Mouse (Mus musculus): ENCODE results near the gene Txndc9.
"Not testable (repeated sequence)": the region's sequence is repeated elsewhere in the genome, so short reads cannot be mapped to it uniquely, and the experiment has no call there.

Txndc9 gene

DNA sequence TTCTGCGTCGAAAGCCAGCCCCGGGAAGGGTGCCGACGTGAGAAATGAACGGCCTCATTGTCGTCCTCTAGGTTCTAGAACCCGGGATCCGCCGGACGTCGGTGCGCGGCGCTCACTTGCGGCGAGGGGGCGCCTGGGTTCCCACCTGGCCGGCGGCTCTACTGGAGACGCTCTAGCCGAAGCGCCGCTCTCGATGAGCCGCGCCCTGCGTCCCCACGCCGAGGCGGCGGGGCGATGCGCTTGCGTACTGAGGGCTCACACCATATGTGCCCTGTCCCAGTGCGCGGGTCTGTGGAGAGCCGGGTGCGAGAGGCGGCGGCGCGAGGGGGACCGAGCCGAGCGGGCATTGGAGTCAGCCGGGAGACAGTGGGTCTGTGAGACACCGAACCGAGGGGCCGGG is at the start of gene Txndc9, which contains the start of gene Eif5b:
Txndc9 (minus strand) TSS at position 27 of the 400 bp plus-strand sequence.
Eif5b (plus strand) TSS at position 144 of the 400 bp plus-strand sequence.
- DNase-seq (ENCODE audit: low spot score in 2 of 2) = peak; percentile 88 to 95

DNA sequence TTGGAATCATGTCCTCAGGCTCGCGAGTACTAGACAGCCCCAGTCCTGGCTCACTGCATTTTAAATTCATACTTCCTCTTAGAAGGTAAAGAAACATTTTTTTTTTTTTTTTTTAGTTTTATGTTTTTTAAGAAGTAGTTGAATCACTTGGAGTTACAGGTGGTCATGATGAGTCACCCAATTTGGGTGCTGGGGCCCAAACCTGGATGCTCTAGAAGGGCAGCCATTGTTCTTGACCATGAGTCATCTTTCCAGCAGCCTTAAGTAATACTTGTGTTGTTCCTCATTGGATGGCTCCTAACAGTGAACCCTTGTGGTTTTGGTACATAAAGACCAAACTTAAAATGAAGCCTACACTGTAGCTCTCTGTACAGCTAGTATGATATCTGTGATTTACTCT is 41.2 kb upstream of the Txndc9 start:
- no peak for DNase-seq (ENCODE audit: low spot score in 2 of 2)

DNA sequence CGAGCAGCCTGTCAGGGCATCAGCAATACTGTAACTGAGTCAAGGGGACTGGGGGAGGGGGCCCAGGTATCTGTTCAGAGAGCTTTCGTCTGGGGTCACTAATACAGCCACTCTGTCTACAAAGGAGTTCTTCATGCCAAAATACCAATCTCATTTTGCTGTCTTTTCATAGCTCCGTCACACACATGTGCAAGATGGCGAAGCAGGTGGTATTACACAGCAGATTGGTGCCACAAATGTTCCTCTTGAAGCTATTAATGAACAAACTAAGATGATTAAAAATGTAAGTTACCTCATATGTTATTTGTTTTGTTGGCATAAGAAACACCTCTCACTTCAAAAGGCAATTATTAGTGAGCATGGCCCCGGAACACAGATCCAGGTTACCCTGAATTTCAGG is 39.7 kb upstream of the Txndc9 start:
- DNase-seq (ENCODE audit: low spot score in 2 of 2) = no peak

DNA sequence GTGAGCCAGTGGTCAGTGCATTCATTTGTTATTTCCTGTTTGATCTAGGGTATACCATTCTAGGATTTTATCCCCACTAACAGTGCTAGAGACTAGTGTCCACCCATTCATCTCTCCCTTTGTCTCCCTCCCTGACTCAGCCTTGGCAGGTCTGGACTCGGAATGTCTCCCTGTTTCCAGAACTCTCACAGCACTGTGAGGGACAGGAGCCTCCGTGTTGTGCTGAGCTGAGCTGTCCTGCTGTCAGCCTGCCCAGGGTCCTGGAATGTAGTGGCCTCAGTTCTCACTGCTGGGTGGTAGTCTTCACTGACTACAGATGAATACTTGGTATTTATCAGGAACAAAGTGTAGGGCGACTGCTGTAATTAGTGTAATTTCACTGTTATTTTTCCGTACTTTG is 37.8 kb upstream of the Txndc9 start:
- DNase-seq (ENCODE audit: low spot score in 2 of 2) = no peak

DNA sequence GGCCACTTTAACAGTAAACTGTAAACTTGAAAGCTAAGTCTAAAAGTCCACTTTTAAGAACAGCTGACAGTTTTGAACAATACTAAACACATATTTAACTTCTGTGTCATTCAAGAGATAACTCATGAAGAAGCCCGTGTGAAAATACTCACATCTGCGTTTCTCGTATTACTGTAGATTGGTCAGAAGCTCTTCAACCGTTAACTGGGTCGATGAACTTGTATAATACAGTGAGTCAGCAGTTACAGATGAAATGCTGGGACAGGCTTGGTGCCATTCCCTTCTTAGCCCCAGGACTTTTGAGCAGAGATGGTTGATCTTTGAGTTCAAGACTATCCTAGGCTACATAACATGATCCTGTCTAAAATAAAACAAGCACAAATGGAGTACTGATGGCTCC is 33.7 kb upstream of the Txndc9 start:
- no peak for DNase-seq (ENCODE audit: low spot score in 2 of 2)

DNA sequence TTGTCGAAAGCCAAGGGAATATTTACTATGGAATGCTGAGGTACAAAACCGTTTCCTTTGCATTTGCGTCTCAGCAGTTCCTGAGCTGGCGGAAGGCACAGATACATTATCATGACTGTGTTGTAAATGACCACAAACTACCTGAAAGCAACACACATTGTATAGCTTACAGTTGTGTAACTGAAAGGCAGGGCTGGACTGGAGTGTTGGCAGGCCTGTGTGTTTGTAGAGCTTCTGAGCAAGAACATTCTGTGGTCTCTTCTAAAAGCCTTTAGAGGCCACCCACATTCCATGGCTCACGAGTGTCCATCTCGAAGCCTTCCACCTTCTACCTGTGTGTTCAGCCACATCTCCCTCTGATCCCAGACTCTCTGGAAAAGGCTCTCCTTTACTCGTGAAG is 29.6 kb upstream of the Txndc9 start:
- DNase-seq (ENCODE audit: low spot score in 2 of 2) = no peak

DNA sequence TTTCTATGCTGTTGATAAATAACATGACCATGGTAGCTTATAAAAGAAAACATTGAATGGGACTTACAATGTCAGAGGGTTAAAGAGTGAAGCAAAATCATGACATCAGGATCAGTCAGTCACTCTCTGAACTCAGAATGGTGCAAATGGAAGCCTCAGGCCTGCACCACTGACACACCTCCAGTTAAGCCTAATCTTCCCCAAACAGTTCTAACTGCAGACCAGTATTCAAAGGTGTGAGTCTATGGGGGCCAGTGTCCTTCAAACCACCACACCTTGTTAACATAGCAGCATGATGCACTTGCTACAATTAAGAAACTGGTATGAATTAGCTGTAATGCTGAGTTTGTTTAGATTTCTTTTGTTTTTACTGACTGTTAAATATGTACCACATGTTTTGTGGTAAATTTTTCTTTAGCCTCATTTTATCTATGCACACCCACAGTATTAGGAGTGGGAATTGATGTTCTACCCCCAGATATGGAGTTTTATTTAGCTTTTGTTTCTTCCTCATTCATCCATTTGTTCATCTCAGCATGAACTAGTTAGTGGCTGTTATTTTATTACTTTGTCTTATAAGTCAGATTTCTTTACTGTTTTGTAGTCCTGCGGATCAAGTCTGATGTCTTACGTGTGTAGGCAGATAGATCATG is 17.0 kb upstream of the Txndc9 start:
- no peak for DNase-seq (ENCODE audit: low spot score in 2 of 2)

DNA sequence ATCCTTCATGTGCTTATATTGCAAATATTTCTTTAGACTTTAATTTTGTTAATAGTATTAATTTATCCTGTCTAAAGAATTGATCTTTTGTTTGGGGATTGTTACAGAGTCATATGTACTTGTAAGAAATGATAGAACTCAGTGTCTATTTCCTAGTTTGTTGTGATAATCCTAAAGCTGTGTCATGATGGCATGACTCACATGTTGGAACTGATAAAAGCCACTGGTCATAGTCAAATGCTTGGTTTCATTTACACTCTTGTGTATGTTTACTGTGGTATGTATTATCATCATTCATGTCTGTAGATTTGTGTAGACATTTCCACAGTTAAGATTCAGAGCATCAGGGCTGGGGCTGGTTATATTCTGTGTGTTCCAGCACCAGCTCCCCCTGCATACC is 14.8 kb upstream of the Txndc9 start:
- DNase-seq (ENCODE audit: low spot score in 2 of 2) = no peak

DNA sequence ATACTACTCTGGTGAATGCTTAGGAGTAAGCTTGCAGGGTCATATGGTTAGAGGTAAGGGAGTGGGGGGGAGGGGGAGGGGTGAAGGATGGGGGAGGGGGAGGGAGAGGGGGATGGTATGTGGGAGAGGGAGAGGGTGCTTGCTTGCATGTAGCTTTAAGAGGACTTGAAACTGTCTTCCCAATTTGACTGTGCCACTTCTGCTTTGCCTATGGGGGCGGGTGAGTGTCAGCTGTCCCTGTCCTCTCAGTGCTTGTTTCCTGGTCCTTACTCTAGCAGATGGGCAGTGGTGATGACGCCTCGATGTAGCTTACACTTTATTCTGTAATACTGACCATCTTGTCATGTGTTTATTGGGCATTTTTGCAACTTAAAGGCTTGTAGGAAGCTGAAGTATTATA is 14.4 kb upstream of the Txndc9 start:
- DNase-seq (ENCODE audit: low spot score in 2 of 2) = peak in 1 of 2 experiments; percentile 45

DNA sequence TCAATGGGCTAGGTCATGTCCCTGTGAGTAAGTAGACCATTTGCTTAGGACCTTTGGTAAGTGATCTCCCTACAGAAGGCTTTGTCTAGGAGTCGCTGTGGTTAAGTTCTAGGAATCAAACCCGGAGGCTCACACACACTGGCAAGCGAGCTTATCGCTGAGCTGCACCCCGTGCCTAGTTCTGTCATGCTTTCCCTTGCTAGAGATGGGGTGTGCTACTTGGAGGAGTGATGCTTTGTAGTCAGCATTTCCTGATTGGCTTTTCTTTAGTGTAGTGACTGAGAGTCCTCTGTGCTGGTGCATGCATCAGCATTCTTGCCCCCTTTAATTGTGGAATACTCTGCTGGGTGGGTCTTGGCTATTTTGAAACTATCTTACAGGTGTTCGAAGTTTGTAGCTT is 14.0 kb upstream of the Txndc9 start:
- peak in 1 of 2 experiments; percentile 68 for DNase-seq (ENCODE audit: low spot score in 2 of 2)

DNA sequence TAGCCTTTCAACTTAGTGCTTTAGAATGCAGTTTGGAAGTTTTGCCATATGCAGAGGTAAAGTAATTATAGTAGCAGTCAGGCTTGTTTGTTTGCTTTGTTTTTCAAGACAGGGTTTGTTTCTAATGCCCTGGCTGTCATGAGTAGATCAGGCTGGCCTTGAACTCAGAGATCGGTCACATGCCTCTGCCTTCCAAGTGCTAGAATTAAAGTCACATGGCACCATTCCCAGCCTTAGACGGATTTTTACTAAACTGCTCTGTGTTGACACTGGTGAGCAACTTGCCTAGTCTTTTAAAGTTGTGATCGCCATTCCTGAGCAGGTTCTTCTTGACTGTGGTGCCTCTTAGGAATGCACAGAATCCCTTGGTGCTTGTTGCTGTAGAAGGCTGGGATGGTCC is 9.0 kb upstream of the Txndc9 start:
- no peak for DNase-seq (ENCODE audit: low spot score in 2 of 2)

DNA sequence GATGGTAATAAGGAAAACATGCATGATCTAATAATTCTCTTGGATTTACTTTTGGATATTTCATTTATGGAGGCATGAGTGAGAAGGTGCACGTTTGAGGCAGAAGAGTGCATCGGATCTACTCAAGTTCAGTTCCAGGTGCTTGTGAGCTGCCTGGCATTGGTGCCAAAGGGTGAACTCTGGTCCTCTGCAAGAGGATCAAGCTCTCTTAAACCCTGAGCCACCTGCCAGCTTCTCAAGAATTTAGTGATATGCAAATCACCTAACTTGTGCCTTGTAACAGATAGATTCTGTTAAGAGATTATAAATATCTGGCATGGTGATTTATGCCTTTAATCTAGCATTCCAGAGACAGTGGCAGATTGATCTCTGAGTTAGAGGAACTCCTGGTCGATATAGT is 5.4 kb upstream of the Txndc9 start:
- DNase-seq (ENCODE audit: low spot score in 2 of 2) = no peak

DNA sequence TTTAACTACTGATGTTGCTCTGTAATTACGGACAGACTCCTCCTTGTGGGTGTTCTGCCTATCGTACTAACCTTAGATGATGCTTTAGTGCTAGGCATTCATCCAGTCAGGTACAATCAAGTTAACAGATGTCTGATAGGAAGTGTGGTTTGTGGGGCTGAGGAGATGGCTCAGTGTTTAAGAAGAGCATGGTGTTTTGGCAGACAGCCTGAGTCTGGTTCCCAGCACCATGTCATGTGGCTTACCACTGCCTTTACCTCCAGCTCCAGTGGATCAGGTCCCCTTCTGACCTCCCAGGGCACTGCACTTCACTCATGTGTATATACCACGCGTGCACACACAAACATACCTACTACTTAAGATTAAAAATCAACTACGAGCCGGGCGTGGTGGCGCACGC is 4.3 kb upstream of the Txndc9 start:
- DNase-seq (ENCODE audit: low spot score in 2 of 2) = no peak

DNA sequence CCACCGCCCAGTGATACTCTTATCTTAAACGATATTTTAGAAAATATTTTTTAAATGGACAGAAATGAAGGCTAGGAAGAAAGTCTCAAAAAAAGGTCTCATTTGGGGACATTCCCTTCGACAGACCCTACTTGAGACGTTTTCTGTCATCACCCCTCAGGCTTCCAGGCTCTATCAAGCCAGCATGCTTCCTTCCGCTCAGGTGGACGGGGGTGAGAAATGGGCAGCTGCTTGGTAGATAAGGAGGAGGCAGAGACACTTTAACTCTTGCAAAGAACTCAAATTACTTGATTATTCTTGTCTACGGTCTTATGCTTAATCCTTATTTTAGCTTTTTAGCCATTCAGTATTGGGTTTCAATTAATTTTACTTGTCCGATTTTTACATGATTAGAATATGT is 3.2 kb upstream of the Txndc9 start:
- no peak for DNase-seq (ENCODE audit: low spot score in 2 of 2)

DNA sequence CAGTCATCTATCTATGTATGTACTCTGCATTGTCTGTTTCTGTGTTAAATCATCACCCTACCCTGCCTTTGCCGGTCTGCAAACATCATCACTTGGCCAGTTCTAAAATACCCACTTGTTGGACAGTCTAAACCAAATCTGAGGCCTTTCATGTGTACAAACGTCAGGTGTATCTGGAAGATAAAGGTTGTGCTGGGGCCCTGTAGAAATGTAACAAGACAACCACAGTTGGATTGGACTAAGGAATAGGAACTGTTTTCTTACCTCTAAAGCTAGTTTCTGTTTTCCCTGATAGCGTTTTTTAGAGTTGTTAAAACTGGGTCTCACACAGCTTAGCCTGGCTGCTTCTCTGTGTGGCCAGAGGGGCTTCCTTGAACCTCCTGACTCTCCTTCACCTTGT is 1.9 kb upstream of the Txndc9 start:
- DNase-seq (ENCODE audit: low spot score in 2 of 2) = no peak

DNA sequence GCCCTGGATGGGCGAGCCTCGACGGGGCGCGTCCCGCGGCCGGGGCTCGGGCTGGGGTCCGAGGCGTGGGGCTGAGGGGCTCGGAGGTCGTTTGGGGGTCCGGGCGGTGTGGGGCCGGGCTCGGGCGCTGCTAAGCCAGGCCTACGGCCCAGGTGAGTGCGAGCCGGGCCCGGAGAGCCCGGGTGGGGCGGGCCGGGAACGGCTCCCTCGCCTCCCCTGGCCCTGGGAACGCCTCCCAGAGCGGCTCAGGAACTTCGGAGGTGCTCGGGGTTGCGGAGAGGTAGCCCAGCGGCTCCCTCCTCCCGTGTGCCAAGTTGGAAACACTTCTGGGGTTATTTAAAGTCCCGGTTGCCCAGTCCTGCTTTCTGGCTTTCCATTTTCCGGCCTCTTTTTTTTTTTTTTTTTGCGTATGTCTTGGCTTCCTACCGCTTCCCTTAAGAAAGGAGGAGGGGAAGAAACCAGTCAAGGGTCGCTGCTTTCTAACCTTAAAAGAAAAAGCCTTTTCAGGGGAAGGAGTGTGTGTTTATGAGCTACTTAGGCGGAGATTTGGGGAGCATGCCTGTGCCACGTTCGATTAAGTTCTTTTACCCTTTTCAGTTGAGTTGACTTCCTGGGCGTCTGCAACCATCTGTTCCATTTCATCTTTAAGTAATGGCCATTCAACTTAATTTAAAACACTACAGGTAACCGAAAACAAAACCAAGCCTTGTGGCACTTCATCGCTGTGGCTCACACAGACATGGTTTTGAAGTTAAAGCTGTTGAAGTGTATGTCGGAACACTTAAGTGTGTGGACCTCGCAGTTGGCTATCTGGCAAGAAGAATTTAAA is 892 bp upstream of the Txndc9 start:
- DNase-seq (ENCODE audit: low spot score in 2 of 2) = no peak

DNA sequence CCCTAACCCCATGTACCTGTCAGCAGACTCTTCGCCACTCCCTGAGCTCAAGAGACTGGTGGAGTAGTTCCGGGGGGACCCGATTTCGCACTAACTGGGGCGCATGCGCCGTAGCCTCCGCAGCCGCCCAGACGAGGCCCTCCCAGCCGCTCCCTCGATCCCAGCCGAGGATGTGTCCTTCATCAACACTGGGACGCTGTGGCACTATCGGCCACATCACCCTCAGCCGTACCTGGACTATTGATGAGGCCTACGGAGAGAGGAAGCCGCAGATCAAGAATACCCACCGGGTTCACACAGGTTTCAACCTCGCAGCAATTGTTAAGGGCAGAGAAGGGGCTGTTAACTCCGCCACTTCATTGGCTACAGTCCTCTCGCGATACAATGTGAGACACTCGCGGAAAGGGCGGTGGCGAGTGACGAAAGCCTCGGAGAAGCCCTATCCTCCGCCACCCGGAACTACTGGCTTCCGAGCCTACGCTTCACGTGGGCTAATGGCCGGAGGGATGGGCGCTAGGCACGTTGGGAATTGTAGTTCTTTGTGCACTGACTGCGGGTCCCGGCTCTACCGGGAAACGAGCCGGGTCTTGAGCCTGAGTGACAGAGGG is 712 bp downstream of the Txndc9 start:
- peak; percentile 96 to 97 for DNase-seq (ENCODE audit: low spot score in 2 of 2)

DNA sequence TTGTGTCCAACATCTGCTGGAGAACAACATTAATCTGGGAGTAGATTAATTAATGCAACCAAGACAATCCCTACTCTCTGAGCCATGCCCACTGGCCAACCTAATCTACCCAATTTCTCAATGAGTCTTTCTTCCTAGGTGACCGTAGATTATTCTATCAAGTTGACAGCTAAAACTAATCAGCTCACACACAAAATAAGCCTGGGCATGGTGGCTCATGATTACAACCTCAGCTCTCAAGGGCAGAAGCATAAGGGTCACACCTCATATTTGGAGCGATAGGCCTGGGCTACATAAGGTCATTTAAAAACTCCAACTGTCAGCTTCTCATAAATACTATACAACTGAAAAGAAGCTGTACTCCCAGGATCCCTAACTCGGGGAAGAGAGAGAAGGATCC is 1.5 kb downstream of the Txndc9 start:
- no peak for DNase-seq (ENCODE audit: low spot score in 2 of 2)

DNA sequence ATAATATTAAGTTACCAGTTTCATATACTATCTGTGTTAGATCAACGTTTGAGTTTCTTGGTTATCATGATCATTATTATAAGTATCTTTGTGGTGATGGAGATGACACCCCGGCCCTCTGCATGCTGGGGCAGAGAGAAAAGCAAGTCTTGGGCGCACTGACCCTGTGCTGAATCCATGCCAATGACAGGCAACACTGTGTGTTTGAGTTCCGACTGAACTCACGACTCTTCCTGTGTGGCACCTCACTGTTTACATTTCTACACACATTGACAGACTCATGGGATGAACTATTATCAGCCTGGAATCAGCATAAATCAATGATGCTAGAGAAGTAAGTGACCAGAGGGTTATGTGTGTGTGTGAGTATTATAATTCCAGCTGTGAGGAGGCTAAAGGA is 9.8 kb downstream of the Txndc9 start:
- DNase-seq (ENCODE audit: low spot score in 2 of 2) = no peak

DNA sequence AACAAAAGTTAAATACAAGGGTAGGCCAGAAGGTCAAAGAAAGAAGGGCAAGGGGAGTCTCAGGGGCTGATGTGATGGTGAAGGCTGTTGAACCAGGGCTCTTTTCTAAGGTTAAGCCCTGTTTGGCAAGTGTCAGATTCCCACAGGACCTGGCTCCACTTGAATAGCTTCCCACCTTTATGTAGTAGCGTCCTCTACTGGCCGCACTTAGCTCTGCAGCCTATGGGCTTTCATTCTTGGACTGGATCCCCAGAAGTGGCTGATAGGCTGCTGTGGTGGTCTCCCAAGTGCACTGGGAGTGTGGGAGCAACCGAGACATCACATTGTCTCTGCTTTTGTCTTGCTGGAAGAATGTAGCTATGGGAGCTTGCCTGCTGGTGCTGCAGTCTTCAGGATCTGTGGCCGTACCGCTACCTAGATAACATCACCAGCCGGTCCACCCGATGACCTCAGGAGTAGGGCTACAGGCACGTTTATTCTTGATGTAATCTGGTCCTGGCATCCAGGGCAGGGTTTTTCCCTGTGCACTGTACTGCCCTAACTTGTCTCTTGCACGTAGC is 11.8 kb downstream of the Txndc9 start:
- peak in 1 of 2 experiments; percentile 39 for DNase-seq (ENCODE audit: low spot score in 2 of 2)

DNA sequence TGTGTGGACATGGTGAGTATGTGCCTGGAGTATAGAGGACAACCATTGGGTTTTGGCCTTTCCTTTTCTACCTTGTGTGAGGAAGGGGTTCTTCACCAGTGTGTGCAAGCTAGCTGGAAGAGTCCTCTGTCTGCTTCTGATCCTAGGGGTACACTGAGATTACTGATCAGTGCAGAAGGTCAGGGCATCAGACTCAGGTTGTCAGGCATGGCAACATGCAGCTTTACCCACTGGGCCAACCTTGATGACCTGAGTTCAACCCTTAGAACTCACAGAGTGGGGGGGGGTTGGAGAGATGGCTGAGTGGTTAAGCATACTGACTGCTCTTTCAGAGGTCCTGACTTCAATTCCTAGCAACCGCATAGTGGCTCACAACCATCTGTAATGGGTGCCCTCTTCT is 13.4 kb downstream of the Txndc9 start:
- DNase-seq (ENCODE audit: low spot score in 2 of 2) = no peak

DNA sequence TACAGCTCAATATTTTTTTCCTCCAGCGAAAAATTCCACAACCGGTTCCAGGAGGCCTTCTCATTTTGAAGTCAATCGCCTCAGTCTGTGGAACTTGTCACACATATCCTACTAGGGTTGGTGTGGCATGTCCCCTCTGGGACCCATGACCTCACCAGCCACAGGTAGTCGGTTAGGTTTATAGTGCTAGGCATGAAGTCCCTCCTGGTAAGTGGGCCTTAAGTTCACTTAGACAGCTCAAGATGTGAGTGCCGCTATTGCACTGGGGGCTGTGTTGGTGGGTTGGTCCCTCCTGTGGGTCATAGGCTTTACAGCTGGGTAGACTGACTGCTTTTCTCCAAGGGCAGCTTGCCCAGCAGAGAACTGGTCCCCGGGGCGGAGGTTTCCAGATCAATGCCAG is 20.4 kb downstream of the Txndc9 start:
- DNase-seq (ENCODE audit: low spot score in 2 of 2) = no peak

DNA sequence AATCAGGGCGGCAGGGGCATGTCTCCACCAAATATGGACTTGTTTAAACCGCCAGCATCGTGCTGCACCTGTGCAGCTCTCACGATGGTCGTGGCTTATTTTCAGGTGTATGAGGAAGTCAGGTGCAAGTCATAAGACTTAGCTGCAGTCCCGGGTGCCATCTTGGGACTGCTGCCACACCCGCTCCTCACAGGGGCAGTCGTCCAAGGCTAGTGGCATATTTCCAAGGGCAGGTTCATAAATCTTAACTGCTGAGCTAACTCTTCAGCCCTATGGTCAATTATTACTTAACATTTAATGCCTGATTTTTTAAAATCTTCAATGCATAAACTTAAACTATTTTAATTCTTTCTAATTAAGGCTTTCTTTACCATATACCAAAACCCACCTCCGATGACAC is 21.0 kb downstream of the Txndc9 start:
- not testable (repeated sequence) for DNase-seq (ENCODE audit: low spot score in 2 of 2)
